Mouse (Mus musculus) limb, embryonic 12.5 days (tissue): ENCODE measurements around the gene Sco1. TPM values are rescaled to one million over a fixed set of nuclear protein-coding genes. Genes with fewer than 3 reads are reported as not detected.

Source experiments
- ATAC-seq: fragments of 200-750 bp; cut with Nextera tagmentation; 2 replicates; pipeline ENCODE4 v1.8.0; 2017; ENCODE audit warnings: low read depth, moderate TSS enrichment; ENCODE audit not compliant: insufficient number of reproducible peaks, insufficient read depth, low FRiP score, low TSS enrichment
- H3K27ac ChIP-seq: fragments of 300-500 bp; sonication (generic); 2 replicates; pipeline ENCODE4 v1.5.1; 2016; ENCODE audit warnings: mild to moderate bottlenecking, moderate library complexity
- H3K27me3 ChIP-seq: fragments of 300-500 bp; sonication (generic); 2 replicates; pipeline ENCODE4 v1.6.1; 2016; ENCODE audit warnings: mild to moderate bottlenecking, moderate library complexity
- H3K36me3 ChIP-seq: fragments of 300-500 bp; sonication (generic); 2 replicates; pipeline ENCODE4 v1.6.1; 2016; ENCODE audit warnings: mild to moderate bottlenecking, moderate library complexity
- H3K4me1 ChIP-seq: fragments of 300-500 bp; sonication (generic); replicated peaks from 2 replicates; pipeline ENCODE4 v1.6.1; 2016
- H3K4me2 ChIP-seq: fragments of 300-500 bp; sonication (generic); 2 replicates; pipeline ENCODE4 v1.6.1; 2016; ENCODE audit warnings: mild to moderate bottlenecking, moderate library complexity
- H3K4me3 ChIP-seq: fragments of 300-500 bp; sonication (generic); replicated peaks from 2 replicates; pipeline ENCODE4 v1.5.1; 2016; ENCODE audit warnings: mild to moderate bottlenecking
- H3K9ac ChIP-seq: fragments of 300-500 bp; sonication (generic); replicated peaks from 2 replicates; pipeline ENCODE4 v1.6.1; 2016; ENCODE audit warnings: mild to moderate bottlenecking, moderate library complexity
- H3K9me3 ChIP-seq: fragments of 300-500 bp; sonication (generic); 2 replicates; pipeline ENCODE4 v1.6.1; 2016; ENCODE audit warnings: mild to moderate bottlenecking, moderate library complexity
- WGBS: fragments of 180-500 bp; shearing (Covaris S2); methylation state at CpG from one replicate; pipeline ENCODE4 v1.1.7; 2016; 5-methylcytosine and 5-hydroxymethylcytosine counted together
- polyA plus RNA-seq: library from polyadenylated mRNA; unstranded; fragments of >200 nt; fragmentation: Nextera tagmentation; extraction: Ambion mirVana; gene quantifications from 2 replicates; pipeline ENCODE4 v1.2.1, GENCODE M21; 2016

The Sco1 gene
- polyA plus RNA-seq, 1 experiment from 2014 or later: 18.5 TPM

DNA sequence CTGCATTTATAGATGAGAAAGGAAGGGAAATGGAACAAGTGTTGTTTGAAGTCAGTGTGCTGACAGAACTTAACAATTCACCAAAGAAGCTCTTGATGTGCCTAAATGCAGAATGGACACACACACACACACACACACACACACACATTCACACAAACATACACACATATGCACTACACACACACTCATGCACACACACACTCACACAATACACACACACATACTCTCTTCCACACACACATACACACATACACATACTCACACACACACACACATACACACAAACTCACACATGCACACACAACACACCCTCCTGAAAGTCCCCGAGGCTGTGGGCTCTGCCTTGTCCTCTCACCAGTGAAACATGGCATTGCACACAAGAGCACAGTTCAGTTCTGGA is 51.8 kb downstream of the Sco1 start:
- ATAC-seq: no peak
- Histone ChIP-seq H3K9ac (no peak overlapping the region), H3K27me3 (no peaks in the 10 kb centered on the region; the same call in 1 of the 2 replicates), H3K27ac (no peak overlapping the region), H3K4me2 (no peak overlapping the region), H3K36me3 (no peaks in the 10 kb centered on the region), H3K4me1 (no peaks in the 10 kb centered on the region), H3K9me3 (no peaks in the 10 kb centered on the region), H3K4me3 (no peak overlapping the region)
- 77% methylated on average over 1 of the region's 1 CpGs for WGBS

DNA sequence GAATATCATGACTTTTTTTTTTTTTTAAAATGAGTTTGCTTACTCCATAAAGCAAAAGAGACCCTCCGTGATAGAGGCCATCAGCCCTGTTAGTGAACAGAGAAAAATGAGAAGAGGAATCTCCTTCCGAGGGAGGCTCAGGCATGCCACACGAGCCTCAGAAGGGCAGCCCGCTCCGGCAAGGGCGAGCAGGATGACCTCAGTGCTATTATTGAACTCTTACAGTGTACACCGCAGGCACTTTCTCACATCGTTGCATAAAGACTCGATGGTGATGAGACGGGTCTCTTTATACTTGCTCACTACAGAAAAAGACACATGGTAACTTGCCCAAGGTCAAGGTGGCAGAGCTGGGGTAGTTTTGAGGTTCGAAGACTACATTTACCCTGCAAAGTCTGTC is 52.2 kb downstream of the Sco1 start:
- no peaks in the 10 kb centered on the region for H3K4me1 ChIP-seq
- WGBS: 78% methylated on average over 11 of the region's 11 CpGs
- no peak overlapping the region for H3K4me2 ChIP-seq
- no peaks in the 10 kb centered on the region for H3K9me3 ChIP-seq
- H3K36me3 ChIP-seq: no peaks in the 10 kb centered on the region
- H3K9ac ChIP-seq: no peak overlapping the region
- no peak for ATAC-seq
- H3K4me3 ChIP-seq: no peak overlapping the region
- H3K27me3 ChIP-seq: no peaks in the 10 kb centered on the region
- no peak overlapping the region for H3K27ac ChIP-seq

DNA sequence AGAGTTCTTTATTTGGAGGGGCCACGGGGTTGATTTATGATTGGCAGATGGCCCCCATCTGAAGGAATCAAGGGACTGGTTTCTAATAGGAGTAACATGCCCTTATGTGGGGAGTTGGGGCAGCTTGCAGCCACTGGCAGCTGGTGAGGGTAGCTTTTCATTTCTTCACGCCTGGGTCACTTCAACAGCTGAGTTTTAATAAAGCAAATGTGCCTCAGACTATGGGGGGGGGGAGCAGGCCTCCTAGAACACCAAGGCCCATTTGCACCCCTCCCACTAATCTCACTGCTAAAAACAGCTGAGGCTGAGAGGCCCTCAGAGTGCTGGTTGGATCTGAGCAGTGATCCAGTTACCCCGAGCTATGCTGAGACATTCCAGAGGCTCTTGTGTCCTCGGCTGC is 53.2 kb downstream of the Sco1 start:
- H3K9ac ChIP-seq: no peak overlapping the region
- WGBS: 42% methylated on average over 4 of the region's 4 CpGs
- H3K4me1 ChIP-seq: no peaks in the 10 kb centered on the region
- H3K36me3 ChIP-seq: no peaks in the 10 kb centered on the region
- H3K9me3 ChIP-seq: no peaks in the 10 kb centered on the region
- H3K4me2 ChIP-seq: no peak overlapping the region
- ATAC-seq: peak; percentile 78
- no peak overlapping the region for H3K27ac ChIP-seq
- H3K4me3 ChIP-seq: no peak overlapping the region
- no peaks in the 10 kb centered on the region for H3K27me3 ChIP-seq

DNA sequence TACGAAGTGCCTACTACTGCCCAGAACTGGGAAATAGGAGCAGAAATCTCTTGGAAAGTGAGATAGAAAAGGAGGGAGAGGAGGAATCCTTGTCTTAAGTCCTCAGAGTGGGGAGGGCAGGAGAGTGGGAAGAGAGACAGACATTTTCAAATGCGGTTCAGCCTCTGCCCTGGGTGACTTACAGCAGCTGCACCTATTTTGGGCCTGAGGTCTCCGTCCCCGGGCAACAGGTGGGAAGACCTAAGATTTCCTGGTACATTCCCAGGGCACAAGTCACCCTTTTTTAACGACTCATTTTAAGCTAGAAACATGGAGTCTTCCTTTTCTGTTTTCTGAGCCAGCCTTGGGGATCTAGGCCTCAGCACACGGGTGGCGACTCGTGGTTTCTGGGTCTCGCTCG is 54.5 kb downstream of the Sco1 start:
- Histone ChIP-seq H3K27ac (no peak overlapping the region), H3K36me3 (no peaks in the 10 kb centered on the region), H3K4me3 (no peak overlapping the region), H3K9me3 (no peaks in the 10 kb centered on the region), H3K9ac (no peak overlapping the region), H3K4me2 (no peak overlapping the region), H3K27me3 (peaks cover 7% of the 10 kb centered on the region), H3K4me1 (no peaks in the 10 kb centered on the region)
- ATAC-seq: no peak
- 90% methylated on average over 10 of the region's 10 CpGs for WGBS

DNA sequence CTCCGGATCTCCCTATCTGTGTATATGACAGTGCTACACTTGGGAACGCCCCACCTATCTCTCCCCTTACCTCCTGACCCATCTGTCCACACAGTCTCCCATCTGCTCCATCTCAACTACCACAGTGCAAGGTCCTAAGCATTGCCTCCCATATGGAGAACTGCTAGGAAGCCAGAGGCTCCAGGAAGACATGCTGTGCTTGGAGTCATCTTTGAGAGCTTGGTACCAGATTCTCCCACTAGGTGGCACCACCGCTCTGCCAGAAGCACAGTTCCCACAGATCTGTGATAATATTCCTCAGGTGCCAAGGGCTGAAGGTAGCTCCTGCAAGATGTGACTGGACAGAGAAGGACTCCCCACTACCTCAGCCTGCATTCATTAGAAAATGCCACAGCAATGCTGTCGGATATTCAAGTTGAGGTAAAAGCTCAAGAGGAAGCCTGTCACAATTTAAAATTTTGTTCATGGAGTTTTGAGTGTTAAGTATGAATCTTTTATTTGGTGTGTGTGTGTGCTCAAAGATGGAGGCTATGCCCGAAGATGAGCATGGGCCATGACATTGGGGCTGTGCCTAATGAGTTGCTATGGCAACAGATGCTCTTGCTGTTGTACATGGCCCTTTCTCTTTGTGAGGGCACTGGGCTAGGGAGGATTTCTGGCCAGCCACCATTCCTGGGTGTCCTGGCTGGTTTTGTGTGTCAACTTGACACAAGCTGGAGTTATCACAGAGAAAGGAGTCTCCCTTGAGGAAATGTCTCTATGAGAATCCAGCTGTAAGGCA is 57.9 kb downstream of the Sco1 start:
- Histone ChIP-seq H3K27ac (no peak overlapping the region), H3K36me3 (no peaks in the 10 kb centered on the region), H3K9ac (no peak overlapping the region), H3K4me1 (no peaks in the 10 kb centered on the region), H3K9me3 (no peaks in the 10 kb centered on the region), H3K4me2 (no peak overlapping the region), H3K27me3 (peaks cover 8% of the 10 kb centered on the region), H3K4me3 (no peak overlapping the region)
- no peak for ATAC-seq
- 35% methylated on average over 5 of the region's 5 CpGs for WGBS

DNA sequence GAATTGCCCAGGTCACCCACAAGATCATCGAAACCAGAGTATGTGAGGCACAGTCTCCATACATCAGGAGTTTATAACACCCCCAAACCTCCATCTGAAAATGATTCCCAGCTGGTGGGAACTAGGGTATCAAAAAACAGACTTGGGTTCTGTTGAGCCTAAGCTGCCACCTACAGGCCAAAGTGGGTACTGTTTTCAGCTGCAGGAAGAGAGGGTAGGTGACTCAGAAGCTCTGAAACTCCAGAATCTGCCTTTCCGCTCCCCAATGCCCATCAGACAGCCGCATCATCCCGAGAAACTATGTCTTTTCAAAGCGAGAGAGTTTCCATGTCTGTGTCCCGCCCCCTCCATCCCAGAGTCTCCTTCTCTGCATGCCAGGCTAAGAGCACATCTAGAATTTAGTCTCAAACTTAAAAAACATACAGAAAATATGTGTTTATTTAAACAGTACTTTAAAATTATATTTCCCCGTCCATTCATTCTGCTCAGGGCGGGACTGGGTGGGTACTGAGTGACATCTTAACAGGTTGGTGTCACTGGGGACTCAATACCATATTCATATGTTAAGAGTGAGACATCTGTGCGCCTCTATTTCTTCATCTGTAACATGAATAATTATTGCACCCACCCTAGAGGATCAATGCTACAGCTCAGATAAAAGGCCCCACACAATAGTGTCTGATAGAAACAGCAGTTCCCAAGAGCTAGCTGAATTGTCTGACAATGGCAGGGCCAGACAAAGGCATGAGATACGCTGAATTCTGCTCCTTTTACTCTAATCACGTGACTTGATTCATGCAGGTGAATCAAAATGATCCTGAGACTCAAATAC is 59.8 kb downstream of the Sco1 start:
- H3K4me1 ChIP-seq: no peaks in the 10 kb centered on the region
- 33% methylated on average over 11 of the region's 11 CpGs for WGBS
- no peak overlapping the region for H3K4me3 ChIP-seq

DNA sequence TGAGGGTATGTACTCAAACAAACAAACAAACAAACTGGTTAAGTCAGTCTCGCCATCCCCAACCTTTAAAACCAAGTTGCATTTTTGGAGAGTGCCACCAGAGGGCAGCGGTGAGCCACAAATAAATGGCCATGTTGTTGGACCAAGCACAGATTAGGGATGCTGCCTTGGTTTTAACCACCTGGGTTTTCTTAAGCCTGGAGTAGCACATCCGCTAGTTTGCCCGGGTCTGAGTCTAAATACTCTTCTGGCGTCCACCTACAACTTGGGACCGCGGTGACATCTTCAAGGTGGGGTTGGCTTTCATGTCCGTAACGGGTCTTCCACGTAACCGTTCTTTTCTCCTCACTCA is 60.4 kb downstream of the Sco1 start:
- Histone ChIP-seq H3K9ac (no peak overlapping the region), H3K4me3 (no peak overlapping the region), H3K27me3 (peaks cover 10% of the 10 kb centered on the region), H3K27ac (no peak overlapping the region), H3K36me3 (no peaks in the 10 kb centered on the region), H3K4me1 (no peaks in the 10 kb centered on the region), H3K4me2 (no peak overlapping the region), H3K9me3 (no peaks in the 10 kb centered on the region)
- no peak for ATAC-seq
- 41% methylated on average over 11 of the region's 11 CpGs for WGBS

More for the DNA sequence above, 59.8 kb downstream of the Sco1 start:
- H3K27me3 ChIP-seq: peaks cover 10% of the 10 kb centered on the region
- H3K9me3 ChIP-seq: no peaks in the 10 kb centered on the region
- no peak overlapping the region for H3K9ac ChIP-seq
- no peak for ATAC-seq
- H3K4me2 ChIP-seq: no peak overlapping the region
- no peaks in the 10 kb centered on the region for H3K36me3 ChIP-seq
- no peak overlapping the region for H3K27ac ChIP-seq

DNA sequence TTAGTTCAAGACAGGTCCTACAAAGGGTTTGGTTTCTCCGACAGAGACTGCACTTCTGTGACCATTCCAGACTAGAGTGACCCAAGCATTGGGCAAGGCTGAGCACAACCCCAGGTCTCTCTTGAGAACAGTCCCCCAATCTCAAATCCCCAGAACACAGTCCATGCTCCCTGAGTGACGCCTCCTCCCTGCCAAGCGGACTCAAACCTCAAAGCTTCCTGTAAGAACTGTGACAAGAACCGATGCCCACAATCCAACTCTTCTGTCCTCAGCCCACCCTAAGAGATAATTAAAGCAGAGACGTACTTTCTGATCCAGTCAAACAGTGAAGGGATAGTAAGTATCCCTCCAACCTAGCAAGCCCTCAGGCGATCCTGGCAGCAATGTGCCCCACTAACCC is 60.9 kb downstream of the Sco1 start:
- H3K27me3 ChIP-seq: peaks cover 10% of the 10 kb centered on the region
- WGBS: 90% methylated on average over 6 of the region's 6 CpGs
- H3K4me2 ChIP-seq: no peak overlapping the region
- no peak overlapping the region for H3K4me3 ChIP-seq
- no peaks in the 10 kb centered on the region for H3K36me3 ChIP-seq
- H3K4me1 ChIP-seq: no peaks in the 10 kb centered on the region
- no peak for ATAC-seq
- H3K27ac ChIP-seq: no peak overlapping the region
- no peaks in the 10 kb centered on the region for H3K9me3 ChIP-seq
- H3K9ac ChIP-seq: no peak overlapping the region

DNA sequence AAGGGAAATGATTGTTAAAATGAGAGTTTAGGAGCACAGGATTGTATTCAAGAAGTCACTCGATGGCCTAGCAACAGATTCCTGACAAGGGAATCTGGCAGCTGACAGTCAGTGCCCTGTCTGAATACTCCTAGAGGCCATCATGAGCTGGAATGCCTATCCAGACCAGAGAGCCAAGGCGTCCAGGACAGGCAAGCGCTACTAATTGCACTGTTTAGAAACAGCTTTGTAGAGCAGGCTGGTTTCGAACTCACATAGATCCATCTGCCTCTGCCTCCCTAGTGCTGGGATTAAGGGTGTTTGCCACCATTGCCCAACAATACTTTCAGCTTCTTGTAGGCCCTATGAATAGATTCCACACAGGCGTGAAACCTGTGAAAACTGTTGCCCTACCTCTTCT is 61.8 kb downstream of the Sco1 start:
- ATAC-seq: no peak
- Histone ChIP-seq H3K9me3 (no peaks in the 10 kb centered on the region), H3K4me3 (no peak overlapping the region), H3K9ac (no peak overlapping the region), H3K4me1 (no peaks in the 10 kb centered on the region), H3K27me3 (peaks cover 10% of the 10 kb centered on the region), H3K36me3 (no peaks in the 10 kb centered on the region), H3K27ac (no peak overlapping the region), H3K4me2 (no peak overlapping the region)
- 92% methylated on average over 5 of the region's 5 CpGs for WGBS

DNA sequence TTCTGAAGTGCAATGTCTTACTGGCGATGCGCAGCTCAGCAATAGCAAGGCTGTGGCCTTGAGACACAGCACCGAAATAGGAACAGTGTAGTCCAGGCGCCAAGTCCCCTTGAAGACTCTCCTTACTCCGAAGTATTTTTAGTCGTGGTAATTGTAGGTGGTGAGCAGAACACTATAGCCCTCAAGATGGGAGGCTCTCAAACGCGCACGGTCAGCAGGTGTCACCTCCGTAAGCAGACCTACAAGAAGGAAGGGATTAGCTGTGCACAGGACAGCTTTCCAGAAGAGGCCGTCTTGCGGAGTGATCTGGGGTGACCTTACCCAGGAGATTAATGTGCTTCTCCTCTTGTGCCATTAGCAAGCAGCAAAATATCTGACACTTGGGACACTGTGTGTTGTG is 62.4 kb downstream of the Sco1 start:
- H3K9me3 ChIP-seq: no peaks in the 10 kb centered on the region
- peaks cover 10% of the 10 kb centered on the region for H3K27me3 ChIP-seq
- ATAC-seq: no peak
- H3K9ac ChIP-seq: no peak overlapping the region
- H3K27ac ChIP-seq: no peak overlapping the region
- no peak overlapping the region for H3K4me3 ChIP-seq
- H3K4me1 ChIP-seq: no peaks in the 10 kb centered on the region
- H3K36me3 ChIP-seq: no peaks in the 10 kb centered on the region
- 89% methylated on average over 12 of the region's 12 CpGs for WGBS
- no peak overlapping the region for H3K4me2 ChIP-seq
